Mouse (Mus musculus): ENCODE results near the gene Iffo2. TPM values are rescaled to one million over a fixed set of nuclear protein-coding genes. Genes with fewer than 3 reads are reported as not detected.

The Iffo2 gene
- total RNA-seq, 2 experiments from 2014 or later, result 15.7 to 18.8 TPM

- intact Hi-C loops (cut with DNase I), result loop anchor here (5.0 kb wide), 1 partner anchor 34 kb away; no protein-coding TSS in a partner anchor
- no peak for DNase-seq (ENCODE audit: low spot score in 2 of 2)
Observed at GRCm38 (mm10) chr4:139578389-139578788, 48.0 kb downstream of the Iffo2 start.

- intact Hi-C loops (cut with DNase I), result loop anchor here (5.0 kb wide), 1 partner anchor 33 kb away; no protein-coding TSS in a partner anchor
- DNase-seq (ENCODE audit: low spot score in 2 of 2), result no peak
Observed at GRCm38 (mm10) chr4:139579003-139579402, 48.7 kb downstream of the Iffo2 start.

GRCm38 (mm10) chr4:139579466-139579865 is 49.1 kb downstream of the Iffo2 start:
- intact Hi-C loops (cut with DNase I), result loop anchor here (5.0 kb wide), 1 partner anchor 33 kb away; no protein-coding TSS in a partner anchor
- DNase-seq (ENCODE audit: low spot score in 2 of 2), result no peak

- intact Hi-C loops (cut with DNase I), result no loop called here
Observed at GRCm38 (mm10) chr4:139580663-139581336, 50.5 kb downstream of the Iffo2 start.

GRCm38 (mm10) chr4:139581427-139582051 is 51.2 kb downstream of the Iffo2 start:
- intact Hi-C loops (cut with DNase I), result no loop called here
- DNase-seq (ENCODE audit: low spot score in 2 of 2), result no peak

More at GRCm38 (mm10) chr4:139580663-139581336, 50.5 kb downstream of the Iffo2 start:
- no peak for DNase-seq (ENCODE audit: low spot score in 2 of 2)

- intact Hi-C loops (cut with DNase I), result no loop called here
- DNase-seq (ENCODE audit: low spot score in 2 of 2), result no peak
Observed at GRCm38 (mm10) chr4:139582346-139582745, 52.0 kb downstream of the Iffo2 start.

- no peak for DNase-seq (ENCODE audit: low spot score in 2 of 2)
Observed at GRCm38 (mm10) chr4:139582903-139583302, 52.6 kb downstream of the Iffo2 start.

GRCm38 (mm10) chr4:139583629-139584245 is 53.4 kb downstream of the Iffo2 start:
- no peak for DNase-seq (ENCODE audit: low spot score in 2 of 2)
- intact Hi-C loops (cut with DNase I), result no loop called here

More at GRCm38 (mm10) chr4:139582903-139583302, 52.6 kb downstream of the Iffo2 start:
- intact Hi-C loops (cut with DNase I), result no loop called here

- no peak for DNase-seq (ENCODE audit: low spot score in 2 of 2)
- intact Hi-C loops (cut with DNase I), result no loop called here
Observed at GRCm38 (mm10) chr4:139584704-139585103, 54.4 kb downstream of the Iffo2 start.

GRCm38 (mm10) chr4:139585713-139586112 is 55.4 kb downstream of the Iffo2 start:
- intact Hi-C loops (cut with DNase I), result no loop called here

GRCm38 (mm10) chr4:139587370-139587769 is 57.0 kb downstream of the Iffo2 start:
- intact Hi-C loops (cut with DNase I), result no loop called here
- no peak for DNase-seq (ENCODE audit: low spot score in 2 of 2)

More at GRCm38 (mm10) chr4:139585713-139586112, 55.4 kb downstream of the Iffo2 start:
- no peak for DNase-seq (ENCODE audit: low spot score in 2 of 2)

- intact Hi-C loops (cut with DNase I), result no loop called here
- DNase-seq (ENCODE audit: low spot score in 2 of 2), result no peak
Observed at GRCm38 (mm10) chr4:139587773-139588172, 57.4 kb downstream of the Iffo2 start.

- intact Hi-C loops (cut with DNase I), result no loop called here
- DNase-seq (ENCODE audit: low spot score in 2 of 2), result no peak
Observed at GRCm38 (mm10) chr4:139589351-139590027, 59.1 kb downstream of the Iffo2 start.

GRCm38 (mm10) chr4:139590446-139590845 is 60.1 kb downstream of the Iffo2 start:
- DNase-seq (ENCODE audit: low spot score in 2 of 2), result no peak
- intact Hi-C loops (cut with DNase I), result no loop called here

- intact Hi-C loops (cut with DNase I), result no loop called here
Observed at GRCm38 (mm10) chr4:139592895-139593294, 62.5 kb downstream of the Iffo2 start.

GRCm38 (mm10) chr4:139593383-139593782 is 63.0 kb downstream of the Iffo2 start:
- DNase-seq (ENCODE audit: low spot score in 2 of 2), result no peak
- intact Hi-C loops (cut with DNase I), result no loop called here

More at GRCm38 (mm10) chr4:139592895-139593294, 62.5 kb downstream of the Iffo2 start:
- DNase-seq (ENCODE audit: low spot score in 2 of 2), result no peak

GRCm38 (mm10) chr4:139594062-139594461 is 63.7 kb downstream of the Iffo2 start:
- intact Hi-C loops (cut with DNase I), result no loop called here
- no peak for DNase-seq (ENCODE audit: low spot score in 2 of 2)

- no peak for DNase-seq (ENCODE audit: low spot score in 2 of 2)
- intact Hi-C loops (cut with DNase I), result no loop called here
Observed at GRCm38 (mm10) chr4:139596715-139597114, 66.4 kb downstream of the Iffo2 start.

GRCm38 (mm10) chr4:139597286-139598284 is 67.2 kb downstream of the Iffo2 start:
- no peak for DNase-seq (ENCODE audit: low spot score in 2 of 2)
- intact Hi-C loops (cut with DNase I), result no loop called here

Data from left cerebral cortex, postnatal 36 days (tissue).